Comparison of ENCODE assay signal across 8 mouse cellular contexts in the genomic region with DNA sequence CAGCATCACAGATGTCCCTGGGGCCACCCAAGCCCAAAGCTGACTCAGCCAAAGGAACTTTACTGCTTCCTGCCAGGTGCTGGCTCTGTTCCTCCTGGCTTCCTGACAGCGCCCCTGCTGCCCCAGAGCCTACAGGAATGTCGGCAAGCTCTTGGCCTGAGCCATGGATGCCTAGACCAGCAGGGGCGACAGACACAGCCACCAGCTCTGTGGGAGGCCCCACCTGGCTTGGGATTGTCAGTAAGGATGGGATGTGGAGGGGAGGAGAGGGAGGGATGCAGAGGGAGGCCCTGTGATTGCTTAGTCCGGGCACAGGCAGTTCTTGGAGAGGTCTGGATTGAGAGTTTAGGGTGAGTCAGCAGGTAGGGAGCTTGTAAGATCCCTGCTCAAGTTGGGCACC. TPM values are rescaled to one million over a fixed set of nuclear protein-coding genes. Genes with fewer than 3 reads are reported as not detected.
DNase-seq lines count a peak whose midpoint lies in the region; ATAC-seq and TF ChIP-seq lines count a peak whose summit lies in the region.

No protein-coding gene starts in this region.

- WGBS in embryonic facial prominence, embryonic 14.5 days = 9% methylated on average over 4 of the region's 4 CpGs
- WGBS in intestine, postnatal 0 days = 6% methylated on average over 4 of the region's 4 CpGs

- H3K9ac ChIP-seq in embryonic facial prominence, embryonic 14.5 days (ENCODE audit: low read depth, low read length) = peak overlapping the region; percentile 40
- H3K9ac ChIP-seq in intestine, postnatal 0 days (ENCODE audit: low read depth, low read length) = no peak overlapping the region

- H3K4me1 ChIP-seq in embryonic facial prominence, embryonic 14.5 days (ENCODE audit: control insufficient read depth, insufficient read depth, low read length) = peaks cover 7% of the 10 kb centered on the region; the same call in 1 of the 2 replicates
- H3K4me1 ChIP-seq in intestine, postnatal 0 days (replicated peaks; ENCODE audit: control insufficient read depth, insufficient read depth, low read length) = no peaks in the 10 kb centered on the region

- 0 out of 2 replicates have a peak overlapping the region, but pooled peaks have one; percentile 21 for H3K27ac ChIP-seq in embryonic facial prominence, embryonic 14.5 days (replicated peaks; ENCODE audit: low read depth, low read length)
- H3K27ac ChIP-seq in intestine, postnatal 0 days (ENCODE audit: low read depth, low read length) = no peak overlapping the region

- no peaks in the 10 kb centered on the region for H3K27me3 ChIP-seq in embryonic facial prominence, embryonic 14.5 days (replicated peaks; ENCODE audit: control insufficient read depth, insufficient read depth, low read length)
- no peaks in the 10 kb centered on the region for H3K27me3 ChIP-seq in intestine, postnatal 0 days (replicated peaks; ENCODE audit: control insufficient read depth, insufficient read depth, low read length)

- H3K4me3 ChIP-seq in embryonic facial prominence, embryonic 14.5 days (ENCODE audit: low read depth, low read length) = no peak overlapping the region
- no peak overlapping the region for H3K4me3 ChIP-seq in intestine, postnatal 0 days (ENCODE audit: low read depth, low read length)

- H3K9me3 ChIP-seq in embryonic facial prominence, embryonic 14.5 days (ENCODE audit: control insufficient read depth, low read length) = no peaks in the 10 kb centered on the region
- no peaks in the 10 kb centered on the region for H3K9me3 ChIP-seq in intestine, postnatal 0 days (ENCODE audit: control insufficient read depth)

- H3K4me2 ChIP-seq in embryonic facial prominence, embryonic 14.5 days (ENCODE audit: low read depth, low read length) = no peak overlapping the region
- H3K4me2 ChIP-seq in intestine, postnatal 0 days (replicated peaks; ENCODE audit: low read depth) = no peak overlapping the region

- DNase-seq in layer of hippocampus, postnatal 10 days (ENCODE audit: low spot score in 2 of 2) = peak; percentile 60 to 64
- DNase-seq in layer of hippocampus, adult 9-11 months = no peak
- DNase-seq in adipocyte (ENCODE audit: low spot score) = peak; percentile 62
- DNase-seq in embryonic facial prominence, embryonic 14.5 days (ENCODE audit: low spot score) = peak; percentile 35
- no peak for DNase-seq in spleen, postnatal 36 days (ENCODE audit: low spot score in 2 of 2)
- no peak for DNase-seq in spleen, adult 18-20 months
- DNase-seq in left cerebral cortex, adult 9 months (ENCODE audit: low spot score in 2 of 2) = no peak

- TF ChIP-seq CTCF in intestine, postnatal 0 days (IDR thresholded peaks at IDR 0.05; ENCODE audit: low read depth) = peak; percentile 15; the same call in 1 of the 2 replicates

- ATAC-seq in embryonic facial prominence, embryonic 14.5 days (ENCODE audit: low read depth) = peak; percentile 48
- no peak for ATAC-seq in intestine, postnatal 0 days

- H3K36me3 ChIP-seq in embryonic facial prominence, embryonic 14.5 days (ENCODE audit: control insufficient read depth, insufficient read depth, low read length) = no peaks in the 10 kb centered on the region
- H3K36me3 ChIP-seq in intestine, postnatal 0 days (ENCODE audit: control insufficient read depth, insufficient read depth) = no peaks in the 10 kb centered on the region

RNA-seq across cellular contexts. Expression of gene Ccdc124, which starts 6.4 kb away (rescaled TPM):
- 100 to 1,000 TPM in 1 of 2 experiments, 10 to 100 TPM in 1; 97.6 to 108 TPM for total RNA-seq in layer of hippocampus, postnatal 10 days (2021)
- 87.1 and 91.3 TPM in 2 replicates for polyA plus RNA-seq in embryonic facial prominence, embryonic 14.5 days (2014; fragmentation: Nextera tagmentation; extraction: Ambion mirVana)
- polyA plus RNA-seq in intestine, postnatal 0 days (2015; fragmentation: Nextera tagmentation; extraction: Ambion mirVana) = 61.7 and 64.3 TPM in 2 replicates

RNA-seq across cellular contexts. Expression of gene Slc5a5, which starts 12.4 kb away (rescaled TPM):
- total RNA-seq in layer of hippocampus, postnatal 10 days (2021) = 1 to 10 TPM; 5.2 to 6.9 TPM
- 0.42 and 0.58 TPM in 2 replicates for polyA plus RNA-seq in embryonic facial prominence, embryonic 14.5 days (2014; fragmentation: Nextera tagmentation; extraction: Ambion mirVana)
- 0.20 and 0.52 TPM in 2 replicates for polyA plus RNA-seq in intestine, postnatal 0 days (2015; fragmentation: Nextera tagmentation; extraction: Ambion mirVana)

RNA-seq across cellular contexts. Expression of gene Kcnn1, which starts 17.1 kb away (rescaled TPM):
- 10 to 100 TPM; 25.3 to 28.3 TPM for total RNA-seq in layer of hippocampus, postnatal 10 days (2021)
- polyA plus RNA-seq in embryonic facial prominence, embryonic 14.5 days (2014; fragmentation: Nextera tagmentation; extraction: Ambion mirVana) = 2.9 and 3.4 TPM in 2 replicates
- polyA plus RNA-seq in intestine, postnatal 0 days (2015; fragmentation: Nextera tagmentation; extraction: Ambion mirVana) = 0.17 and 0.30 TPM in 2 replicates

RNA-seq across cellular contexts. Expression of gene Rpl18a, which starts 17.1 kb away (rescaled TPM):
- 100 to 1,000 TPM; 832 to 857 TPM for total RNA-seq in layer of hippocampus, postnatal 10 days (2021)
- 5,430 and 5,481 TPM in 2 replicates for polyA plus RNA-seq in embryonic facial prominence, embryonic 14.5 days (2014; fragmentation: Nextera tagmentation; extraction: Ambion mirVana)
- polyA plus RNA-seq in intestine, postnatal 0 days (2015; fragmentation: Nextera tagmentation; extraction: Ambion mirVana) = 2,933 and 2,947 TPM in 2 replicates

RNA-seq across cellular contexts. Expression of gene Map1s, which starts 25.6 kb away (rescaled TPM):
- total RNA-seq in layer of hippocampus, postnatal 10 days (2021) = 100 to 1,000 TPM in 1 of 2 experiments, 10 to 100 TPM in 1; 75.1 to 101 TPM
- polyA plus RNA-seq in embryonic facial prominence, embryonic 14.5 days (2014; fragmentation: Nextera tagmentation; extraction: Ambion mirVana) = 41.3 and 49.7 TPM in 2 replicates
- 13.8 and 14.7 TPM in 2 replicates for polyA plus RNA-seq in intestine, postnatal 0 days (2015; fragmentation: Nextera tagmentation; extraction: Ambion mirVana)

Comparison
In these comparisons a context has a peak if more than half of its experiments do, and no peak if none do; other contexts are left out.
1. DNase-seq: peak in layer of hippocampus, postnatal 10 days (2 of 2), adipocyte (single experiment) and embryonic facial prominence, embryonic 14.5 days (single experiment); none in layer of hippocampus, adult 9-11 months (single experiment), spleen, postnatal 36 days (0 of 2), spleen, adult 18-20 months (0 of 2) and left cerebral cortex, adult 9 months (0 of 2).